Mouse (Mus musculus): ENCODE measurements around the gene Pinlyp. TPM values are rescaled to one million over a fixed set of nuclear protein-coding genes. Genes with fewer than 3 reads are reported as not detected.

The Pinlyp gene
- polyA plus RNA-seq (2012; ENCODE audit: insufficient read depth, insufficient read length, low replicate concordance, missing spikeins), result not detected in 2 replicates

DNA sequence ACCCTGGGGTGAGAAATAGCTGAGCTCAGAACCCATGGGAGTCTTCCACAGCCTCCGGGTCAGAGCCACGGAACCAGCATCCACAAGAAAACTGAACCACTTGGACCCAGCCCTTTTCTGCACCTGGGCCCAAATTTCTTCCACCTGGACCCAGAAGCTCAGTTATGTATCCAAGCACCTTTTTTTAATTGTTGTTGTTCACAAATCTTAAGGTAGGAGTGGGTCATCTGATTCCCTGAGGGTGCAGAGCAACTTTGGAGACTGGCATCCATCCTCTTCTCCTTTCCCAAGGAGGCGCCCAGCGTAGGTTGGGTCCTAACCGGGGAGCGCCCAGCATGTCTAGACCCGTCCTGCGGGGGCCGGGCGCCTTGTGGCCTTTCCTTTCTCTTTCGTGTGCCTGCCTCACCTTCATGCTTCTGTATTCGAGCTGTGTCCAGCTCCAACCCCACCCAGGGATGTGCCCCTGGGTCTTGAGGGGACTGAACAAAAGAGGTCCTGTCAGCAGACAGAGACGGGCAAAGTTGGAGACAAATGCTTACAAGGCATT, at the start of gene Pinlyp, which contains the start of gene Xrcc1:
Gene Pinlyp (minus strand): TSS at position 51 of the 547 bp plus-strand sequence.
Gene Xrcc1 (plus strand): TSS at position 222 of the 547 bp plus-strand sequence.
- TF ChIP-seq POLR2A (IDR thresholded peaks at IDR 0.05; ENCODE audit: insufficient read depth, low read depth, low read length), result no peak
- no peak for TF ChIP-seq CTCF (IDR thresholded peaks at IDR 0.05; ENCODE audit: insufficient read depth, low read depth, low read length)

DNA sequence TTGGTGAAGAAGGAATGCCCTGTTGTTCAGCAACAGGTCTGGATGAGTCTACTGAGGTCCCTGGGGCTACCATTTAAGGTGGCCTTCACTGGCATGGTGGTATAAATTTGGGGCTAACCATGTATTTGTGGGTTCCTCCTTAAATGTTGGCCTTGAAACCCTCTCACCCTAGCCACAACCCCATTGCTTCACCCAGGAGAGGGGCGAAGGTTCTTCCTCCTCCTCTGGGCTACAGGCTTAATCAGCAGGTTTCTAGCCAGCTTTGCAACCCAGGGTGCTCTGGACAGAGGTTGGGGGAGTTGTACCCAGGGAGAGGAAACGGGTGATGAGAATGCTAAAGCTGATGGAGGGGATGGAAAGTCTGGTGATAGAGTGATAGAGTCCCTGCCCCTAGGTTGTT, 49.5 kb upstream of the Pinlyp start:
- 87% methylated on average over 2 of the region's 2 CpGs for WGBS
- Histone ChIP-seq H3K27ac (ENCODE audit: insufficient read depth, low read depth, low read length) (no peak overlapping the region), H3K4me3 (ENCODE audit: insufficient read depth, low read depth, low read length) (no peak overlapping the region), H3K4me1 (ENCODE audit: control insufficient read depth, insufficient read depth, low read length) (peaks cover 10% of the 10 kb centered on the region)
- no peak for TF ChIP-seq POLR2A (IDR thresholded peaks at IDR 0.05; ENCODE audit: insufficient read depth, low read depth, low read length)
- no peak for TF ChIP-seq CTCF (IDR thresholded peaks at IDR 0.05; ENCODE audit: insufficient read depth, low read depth, low read length)

More for the DNA sequence above, at the start of gene Pinlyp, which contains the start of gene Xrcc1:
- peaks cover 10% of the 10 kb centered on the region for H3K4me1 ChIP-seq (ENCODE audit: control insufficient read depth, insufficient read depth, low read length)
- WGBS, result 38% methylated on average over 13 of the region's 13 CpGs
- H3K4me3 ChIP-seq (ENCODE audit: insufficient read depth, low read depth, low read length), result peak within 1 kb of the TSS; percentile 95
- H3K27ac ChIP-seq (ENCODE audit: insufficient read depth, low read depth, low read length), result peak within 1 kb of the TSS; percentile 77

DNA sequence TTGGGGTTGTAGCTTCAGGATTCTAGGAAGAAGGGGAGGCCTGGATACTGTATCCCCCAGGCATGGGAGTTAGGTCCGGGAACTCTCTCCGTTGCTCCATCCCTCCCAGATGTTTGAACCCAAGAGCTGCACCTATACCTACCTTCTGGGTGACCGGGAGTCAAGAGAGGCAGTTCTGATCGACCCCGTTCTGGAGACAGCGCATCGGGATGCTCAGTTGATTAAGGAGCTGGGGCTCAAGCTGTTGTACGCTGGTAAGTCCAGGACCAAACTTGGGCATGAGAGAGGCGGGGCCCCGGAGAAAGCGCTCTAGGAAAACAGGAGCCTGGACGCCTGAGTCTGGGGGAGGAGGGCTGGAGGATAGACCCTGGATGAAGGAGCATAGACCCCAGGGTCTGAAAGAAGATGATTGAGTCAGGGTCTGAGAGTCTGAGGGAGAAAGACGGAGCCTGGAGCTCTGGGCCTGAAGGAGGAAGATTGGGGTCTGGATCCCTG, 48.4 kb upstream of the Pinlyp start:
- 20% methylated on average over 13 of the region's 13 CpGs for WGBS
- Histone ChIP-seq H3K4me1 (ENCODE audit: control insufficient read depth, insufficient read depth, low read length) (peaks cover 10% of the 10 kb centered on the region), H3K4me3 (ENCODE audit: insufficient read depth, low read depth, low read length) (peak overlapping the region; percentile 64), H3K27ac (ENCODE audit: insufficient read depth, low read depth, low read length) (no peak overlapping the region)
- TF ChIP-seq CTCF (IDR thresholded peaks at IDR 0.05; ENCODE audit: insufficient read depth, low read depth, low read length) (no peak), POLR2A (IDR thresholded peaks at IDR 0.05; ENCODE audit: insufficient read depth, low read depth, low read length) (no peak)

DNA sequence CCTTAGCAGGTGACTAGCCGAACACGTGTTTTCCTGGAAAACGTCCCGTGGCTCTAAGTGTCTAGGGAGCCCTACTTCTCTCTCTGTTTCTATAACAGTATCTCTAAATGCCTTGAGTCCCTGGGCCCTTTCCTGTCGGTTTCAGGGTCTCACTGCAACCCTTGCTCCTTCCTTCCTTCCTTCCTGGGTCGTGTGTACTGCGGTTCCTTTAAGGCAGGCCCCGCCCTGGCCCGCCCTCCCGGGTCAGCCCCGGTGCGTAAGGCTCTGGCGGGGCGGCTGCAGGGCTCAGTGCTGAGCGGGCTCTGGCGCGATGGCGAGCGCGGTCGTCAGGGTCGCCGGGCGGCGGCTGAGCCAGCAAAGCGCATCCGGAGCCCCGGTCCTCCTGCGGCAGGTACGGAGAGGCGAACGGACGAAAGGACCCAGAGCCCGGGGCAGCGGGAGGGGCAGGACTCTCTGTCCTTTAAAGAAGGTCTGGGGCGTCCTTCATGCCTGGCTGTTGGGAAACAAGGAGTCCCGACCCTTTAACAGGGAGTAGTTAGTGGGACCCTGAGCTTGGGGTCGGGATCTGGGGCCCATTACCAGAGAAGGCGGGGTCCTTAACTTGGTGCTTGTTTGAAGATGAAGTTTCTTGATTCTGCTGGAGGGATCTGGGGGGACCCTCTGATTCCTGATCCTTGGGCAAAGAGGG, 47.8 kb upstream of the Pinlyp start:
- 2% methylated on average over 39 of the region's 39 CpGs for WGBS
- Histone ChIP-seq H3K27ac (ENCODE audit: insufficient read depth, low read depth, low read length) (no peak overlapping the region), H3K4me1 (ENCODE audit: control insufficient read depth, insufficient read depth, low read length) (peaks cover 10% of the 10 kb centered on the region), H3K4me3 (ENCODE audit: insufficient read depth, low read depth, low read length) (peak overlapping the region; percentile 64)
- peak; percentile 65; the same call in 1 of the 2 replicates for TF ChIP-seq POLR2A (IDR thresholded peaks at IDR 0.05; ENCODE audit: insufficient read depth, low read depth, low read length)
- no peak for TF ChIP-seq CTCF (IDR thresholded peaks at IDR 0.05; ENCODE audit: insufficient read depth, low read depth, low read length)

DNA sequence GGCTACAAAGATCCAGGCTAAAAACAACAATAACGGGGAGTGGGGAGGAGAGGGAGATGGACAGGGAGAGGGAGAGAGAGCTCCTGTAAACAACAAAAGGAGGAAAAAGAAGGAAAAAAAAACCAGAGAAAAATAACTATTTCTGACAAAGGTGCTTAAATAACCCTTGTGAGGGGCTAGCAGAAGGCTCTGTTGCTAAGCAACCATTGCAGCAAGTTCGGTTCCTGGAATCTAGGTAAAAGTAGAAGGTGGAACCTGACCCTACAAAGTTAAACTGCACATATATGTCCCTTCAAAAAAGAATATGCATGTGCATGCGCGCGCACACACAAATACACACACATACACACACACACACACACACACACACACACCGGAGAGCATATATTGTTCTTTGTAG, 46.9 kb upstream of the Pinlyp start:
- Histone ChIP-seq H3K27ac (ENCODE audit: insufficient read depth, low read depth, low read length) (no peak overlapping the region), H3K4me3 (ENCODE audit: insufficient read depth, low read depth, low read length) (no peak overlapping the region), H3K4me1 (ENCODE audit: control insufficient read depth, insufficient read depth, low read length) (peaks cover 10% of the 10 kb centered on the region)
- no peak for TF ChIP-seq POLR2A (IDR thresholded peaks at IDR 0.05; ENCODE audit: insufficient read depth, low read depth, low read length)
- no peak for TF ChIP-seq CTCF (IDR thresholded peaks at IDR 0.05; ENCODE audit: insufficient read depth, low read depth, low read length)
- 69% methylated on average over 6 of the region's 6 CpGs for WGBS

DNA sequence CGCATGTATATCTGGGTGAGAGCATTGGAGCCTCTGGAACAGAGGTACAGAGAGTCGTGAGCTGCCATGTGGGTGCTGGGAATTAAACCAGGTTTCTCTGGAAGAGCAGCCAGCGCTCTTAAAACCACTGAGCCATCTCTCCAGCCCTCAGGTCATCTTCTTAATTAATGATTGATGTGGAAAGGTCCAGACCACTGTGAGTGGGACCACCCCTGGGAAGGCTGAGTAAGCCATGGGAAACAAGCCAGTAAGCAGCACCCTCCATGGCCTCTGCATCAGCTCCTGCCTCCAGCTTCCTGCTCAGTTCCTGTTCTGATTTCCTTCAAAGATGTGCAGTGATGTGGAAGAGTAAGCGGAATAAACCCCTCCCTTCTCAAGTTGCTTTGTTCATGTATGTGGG, 46.2 kb upstream of the Pinlyp start:
- 56% methylated on average over 4 of the region's 4 CpGs for WGBS
- H3K4me3 ChIP-seq (ENCODE audit: insufficient read depth, low read depth, low read length), result no peak overlapping the region
- no peak overlapping the region for H3K27ac ChIP-seq (ENCODE audit: insufficient read depth, low read depth, low read length)
- peaks cover 10% of the 10 kb centered on the region for H3K4me1 ChIP-seq (ENCODE audit: control insufficient read depth, insufficient read depth, low read length)
- TF ChIP-seq POLR2A (IDR thresholded peaks at IDR 0.05; ENCODE audit: insufficient read depth, low read depth, low read length) (no peak), CTCF (IDR thresholded peaks at IDR 0.05; ENCODE audit: insufficient read depth, low read depth, low read length) (no peak)

DNA sequence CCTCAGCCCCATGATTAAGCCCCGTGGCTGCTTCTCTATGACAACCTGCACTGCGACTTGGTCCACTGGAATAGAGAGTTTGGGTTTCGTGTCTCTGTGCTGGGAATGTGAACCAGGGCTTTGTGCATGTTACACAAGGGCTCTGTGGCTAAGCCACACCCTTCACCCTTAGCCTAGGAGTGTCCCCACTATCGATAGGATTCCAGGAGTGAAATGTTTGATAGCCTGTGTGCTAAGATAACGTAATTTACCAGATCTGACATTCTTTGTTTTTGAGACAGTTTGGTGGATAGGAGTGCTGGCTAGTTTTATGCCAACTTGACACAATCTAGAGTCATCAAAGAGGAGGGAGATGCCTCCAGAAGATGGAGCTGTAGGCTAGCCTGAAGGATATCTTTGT, 45.8 kb upstream of the Pinlyp start:
- Histone ChIP-seq H3K4me3 (ENCODE audit: insufficient read depth, low read depth, low read length) (no peak overlapping the region), H3K4me1 (ENCODE audit: control insufficient read depth, insufficient read depth, low read length) (peaks cover 10% of the 10 kb centered on the region), H3K27ac (ENCODE audit: insufficient read depth, low read depth, low read length) (no peak overlapping the region)
- WGBS, result 74% methylated on average over 5 of the region's 5 CpGs
- TF ChIP-seq POLR2A (IDR thresholded peaks at IDR 0.05; ENCODE audit: insufficient read depth, low read depth, low read length) (no peak), CTCF (IDR thresholded peaks at IDR 0.05; ENCODE audit: insufficient read depth, low read depth, low read length) (no peak)

DNA sequence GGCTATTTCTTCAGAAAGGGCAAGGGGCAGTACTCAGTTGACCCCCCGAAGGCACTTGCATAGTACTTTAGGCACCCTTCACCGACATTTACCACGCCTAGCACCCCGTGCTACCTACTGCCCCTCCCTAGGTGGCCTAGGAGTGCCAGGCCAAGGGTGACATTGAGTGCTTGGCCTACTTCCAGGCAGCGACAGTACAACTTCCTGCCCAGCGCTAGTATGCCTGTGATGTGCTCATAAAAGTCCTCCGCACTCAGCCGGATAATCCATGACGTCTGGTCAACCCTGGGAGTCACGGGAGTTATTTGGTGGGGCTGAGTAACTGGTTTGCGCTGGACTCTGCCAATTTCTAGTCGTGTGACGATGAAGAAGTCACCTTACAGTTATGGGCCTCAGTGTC, 42.4 kb upstream of the Pinlyp start:
- Histone ChIP-seq H3K4me3 (ENCODE audit: insufficient read depth, low read depth, low read length) (no peak overlapping the region), H3K27ac (ENCODE audit: insufficient read depth, low read depth, low read length) (no peak overlapping the region), H3K4me1 (ENCODE audit: control insufficient read depth, insufficient read depth, low read length) (peaks cover 7% of the 10 kb centered on the region; the same call in 1 of the 2 replicates)
- TF ChIP-seq CTCF (IDR thresholded peaks at IDR 0.05; ENCODE audit: insufficient read depth, low read depth, low read length), result no peak
- TF ChIP-seq POLR2A (IDR thresholded peaks at IDR 0.05; ENCODE audit: insufficient read depth, low read depth, low read length), result no peak
- 87% methylated on average over 13 of the region's 13 CpGs for WGBS
